Mouse (Mus musculus): ENCODE measurements around the gene Gm4340. TPM values are rescaled to one million over a fixed set of nuclear protein-coding genes. Genes with fewer than 3 reads are reported as not detected.

The Gm4340 gene
- polyA plus RNA-seq, 1 experiment from 2014 or later = not detected

- no peak overlapping the region for H3K4me2 ChIP-seq (replicated peaks; ENCODE audit: low read depth, low read length)
- H3K27me3 ChIP-seq (ENCODE audit: control insufficient read depth, insufficient read depth, low read length) = no peaks in the 10 kb centered on the region
- WGBS = 87% methylated on average over 6 of the region's 6 CpGs
- no peak overlapping the region for H3K9ac ChIP-seq (ENCODE audit: low read depth, low read length)
- H3K9me3 ChIP-seq (ENCODE audit: control insufficient read depth, low read length) = no peaks in the 10 kb centered on the region
- H3K27ac ChIP-seq (ENCODE audit: low read depth, low read length) = no peak overlapping the region
- no peaks in the 10 kb centered on the region for H3K36me3 ChIP-seq (ENCODE audit: control insufficient read depth, insufficient read depth, low read length)
- no peak overlapping the region for H3K4me3 ChIP-seq (ENCODE audit: low read length)
- no peaks in the 10 kb centered on the region for H3K4me1 ChIP-seq (ENCODE audit: control insufficient read depth, insufficient read depth, low read length)
- ATAC-seq (ENCODE audit: low FRiP score, low TSS enrichment) = no peak
These were observed 26.6 kb downstream of the Gm4340 start for GRCm38 (mm10) chr10:104220303-104221021.

Other genes with a start within 250 kb of the Gm4340 start
- not detected in 2 replicates for gene Gm21293, start 51.1 kb upstream of the Gm4340 start, polyA plus RNA-seq (2014; fragmentation: Nextera tagmentation; extraction: Ambion mirVana)
- gene Gm6763, start 42.5 kb upstream of the Gm4340 start, polyA plus RNA-seq (2014; fragmentation: Nextera tagmentation; extraction: Ambion mirVana) = not detected in 2 replicates
- gene Gm8764, start 34.0 kb upstream of the Gm4340 start, polyA plus RNA-seq (2014; fragmentation: Nextera tagmentation; extraction: Ambion mirVana) = not detected in 2 replicates
- gene Gm21304, start 25.5 kb upstream of the Gm4340 start, polyA plus RNA-seq (2014; fragmentation: Nextera tagmentation; extraction: Ambion mirVana) = not detected in 2 replicates
- not detected in 2 replicates for gene Gm21312, start 17.0 kb upstream of the Gm4340 start, polyA plus RNA-seq (2014; fragmentation: Nextera tagmentation; extraction: Ambion mirVana)
- not detected in 2 replicates for gene Gm20765, start 8.5 kb upstream of the Gm4340 start, polyA plus RNA-seq (2014; fragmentation: Nextera tagmentation; extraction: Ambion mirVana)

Measured in kidney, embryonic 14.5 days (tissue).